Mouse (Mus musculus) embryonic fibroblast, embryonic 13.5 days (primary cell): Measurements from ENCODE around the gene Slc17a8.

Experiments
- CTCF ChIP-seq: IDR thresholded peaks from 2 replicates; pipeline ENCODE4 v1.5.1; 2011; ENCODE audit warnings: mild to moderate bottlenecking, control low read depth, low read length, moderate library complexity, borderline replicate concordance; ENCODE audit not compliant: insufficient read depth
- POLR2A ChIP-seq: IDR thresholded peaks from 2 replicates; pipeline ENCODE4 v1.6.1; 2011; ENCODE audit warnings: low read depth, mild to moderate bottlenecking, control low read depth, low read length, moderate library complexity

DNA sequence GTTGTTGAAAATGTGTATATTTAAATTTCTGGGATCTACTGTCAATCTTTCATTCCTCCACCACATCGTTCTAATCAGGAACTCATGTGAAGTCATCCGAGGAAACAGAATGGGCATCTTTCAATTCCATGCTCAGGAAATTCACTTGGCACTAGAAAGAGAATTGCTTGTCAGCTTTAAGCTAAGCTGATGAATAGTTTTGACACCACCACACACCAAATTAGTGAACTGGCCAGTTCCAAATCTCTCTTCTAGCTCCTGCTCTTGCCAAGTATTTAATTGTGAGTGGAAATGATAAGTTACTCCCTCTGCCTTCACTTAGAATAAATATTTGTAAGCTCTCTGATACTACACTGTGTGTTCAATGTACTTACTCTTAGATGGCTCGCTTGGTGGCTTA lies 61.7 kb downstream of the Slc17a8 start:
- TF ChIP-seq POLR2A: no peak
- no peak for TF ChIP-seq CTCF
